Mouse (Mus musculus) embryo, embryonic 9.5 days (tissue): ENCODE results near the gene Rln1.
A peak's percentile ranks its signal among the peaks of the same experiment; 100 is the strongest.

ENCODE experiments used
- DNase-seq: peaks from one replicate; pipeline ENCODE4 v3.0.0-alpha.2; 2017; ENCODE audit errors: extremely low spot score

Gene Rln1

GRCm38 (mm10) chr19:29296166-29296565, 38.3 kb downstream of the Rln1 start:
- no peak for DNase-seq

- DNase-seq, result no peak
Measured at GRCm38 (mm10) chr19:29294756-29295155, 39.7 kb downstream of the Rln1 start.

GRCm38 (mm10) chr19:29292546-29292945, 41.9 kb downstream of the Rln1 start:
- DNase-seq, result no peak

GRCm38 (mm10) chr19:29291532-29291931, 42.9 kb downstream of the Rln1 start:
- no peak for DNase-seq

- DNase-seq, result peak; percentile 10
Measured at GRCm38 (mm10) chr19:29287863-29288262, 46.6 kb downstream of the Rln1 start.

GRCm38 (mm10) chr19:29285451-29285869, 49.0 kb downstream of the Rln1 start:
- DNase-seq, result no peak
